Mouse (Mus musculus): ENCODE measurements around the gene Dgat2. TPM values are rescaled to one million over a fixed set of nuclear protein-coding genes. Genes with fewer than 3 reads are reported as not detected.

The Dgat2 gene
- polyA plus RNA-seq, 1 experiment from 2014 or later = 20.3 TPM

DNA sequence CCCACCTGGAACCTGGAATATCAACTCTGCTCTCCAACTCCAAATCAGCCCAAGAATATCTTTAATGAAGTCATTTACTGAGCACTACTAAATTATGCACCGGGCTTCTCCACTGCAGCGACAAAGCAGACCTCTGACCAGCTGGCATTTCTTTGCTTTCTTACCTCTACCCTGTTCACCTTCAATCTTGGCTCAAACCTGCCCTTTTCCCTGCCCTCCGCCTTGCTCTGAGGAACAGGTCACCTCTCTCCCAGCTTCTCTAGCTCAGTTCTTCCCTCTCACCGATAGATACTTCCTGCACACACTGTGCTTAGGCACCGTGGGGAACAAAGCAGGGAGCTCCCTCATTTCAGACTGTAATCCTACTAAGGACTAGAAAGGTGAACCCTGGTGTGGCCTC lies 59.9 kb downstream of the Dgat2 start:
- no peak for ATAC-seq (ENCODE audit: insufficient number of reproducible peaks, insufficient read depth, low FRiP score, low read depth)
- Histone ChIP-seq H3K4me3 (ENCODE audit: low read depth, low read length) (no peak overlapping the region), H3K9ac (replicated peaks; ENCODE audit: low read depth, low read length) (no peak overlapping the region), H3K27ac (ENCODE audit: low read length) (no peak overlapping the region), H3K27me3 (ENCODE audit: control insufficient read depth, insufficient read depth, low read length) (no peaks in the 10 kb centered on the region), H3K36me3 (ENCODE audit: control insufficient read depth, insufficient read depth, low read length) (no peaks in the 10 kb centered on the region), H3K9me3 (ENCODE audit: control insufficient read depth, low read depth, low read length) (peaks cover 10% of the 10 kb centered on the region; the same call in 1 of the 2 replicates), H3K4me2 (replicated peaks; ENCODE audit: low read depth, low read length) (no peak overlapping the region), H3K4me1 (ENCODE audit: control insufficient read depth, insufficient read depth, low read length) (peaks cover 9% of the 10 kb centered on the region)
- WGBS = 60% methylated on average over 5 of the region's 5 CpGs

DNA sequence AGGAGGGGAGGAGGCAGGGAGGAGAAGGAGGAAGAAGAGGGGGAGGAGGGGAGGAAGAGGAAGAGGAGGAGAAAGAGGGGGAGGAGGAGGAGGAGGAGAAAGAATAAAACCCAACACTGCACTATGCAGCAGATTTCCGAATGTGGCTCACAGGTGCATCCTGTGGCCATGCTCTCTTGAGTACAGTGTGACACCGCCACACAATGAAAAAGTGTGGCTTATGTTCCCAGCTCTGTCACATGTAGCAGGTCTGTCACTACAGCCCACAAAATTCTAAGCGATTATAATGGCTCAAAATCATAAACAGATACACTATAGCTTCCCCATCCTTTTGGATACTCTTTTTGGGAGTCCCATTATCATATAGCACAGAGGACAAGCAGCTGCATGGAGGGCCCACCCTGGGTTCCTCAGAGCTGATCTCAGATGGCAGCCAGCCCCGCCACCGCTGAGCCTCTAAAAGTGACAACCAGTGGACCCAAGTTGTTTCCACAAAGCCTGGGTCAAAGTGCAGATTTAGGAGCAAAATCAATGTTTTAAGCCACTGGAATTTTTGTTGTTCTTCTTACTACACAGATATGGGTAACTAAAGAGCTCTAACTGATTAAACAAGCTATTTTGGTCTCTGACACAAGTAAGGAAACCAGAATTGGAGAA lies 61.5 kb downstream of the Dgat2 start:
- Histone ChIP-seq H3K4me2 (replicated peaks; ENCODE audit: low read depth, low read length) (no peak overlapping the region), H3K4me3 (ENCODE audit: low read depth, low read length) (no peak overlapping the region), H3K9me3 (ENCODE audit: control insufficient read depth, low read depth, low read length) (peaks cover 10% of the 10 kb centered on the region; the same call in 1 of the 2 replicates), H3K27me3 (ENCODE audit: control insufficient read depth, insufficient read depth, low read length) (no peaks in the 10 kb centered on the region), H3K9ac (replicated peaks; ENCODE audit: low read depth, low read length) (no peak overlapping the region), H3K27ac (ENCODE audit: low read length) (no peak overlapping the region), H3K4me1 (ENCODE audit: control insufficient read depth, insufficient read depth, low read length) (no peaks in the 10 kb centered on the region), H3K36me3 (ENCODE audit: control insufficient read depth, insufficient read depth, low read length) (no peaks in the 10 kb centered on the region)
- 82% methylated on average over 5 of the region's 5 CpGs for WGBS
- ATAC-seq (ENCODE audit: insufficient number of reproducible peaks, insufficient read depth, low FRiP score, low read depth) = no peak

DNA sequence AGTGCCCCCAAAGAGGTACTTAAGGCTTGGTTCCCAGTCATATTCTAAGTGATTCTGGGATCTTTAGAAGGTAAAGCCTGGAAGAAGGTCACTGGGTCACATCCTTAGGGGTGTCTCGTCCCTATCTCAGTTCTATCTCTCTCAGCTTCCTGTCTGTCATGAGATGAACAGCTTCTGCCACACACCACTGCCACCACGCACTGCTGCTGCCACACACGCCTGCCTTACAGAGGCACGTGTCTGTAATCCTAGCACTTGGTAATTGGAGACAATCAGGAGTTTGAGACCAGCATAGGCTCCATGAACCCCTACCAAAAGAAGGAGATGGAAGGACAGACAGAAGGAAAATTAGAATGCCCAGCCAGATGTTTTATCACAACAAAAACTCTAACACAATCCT lies 62.4 kb downstream of the Dgat2 start:
- no peak overlapping the region for H3K27ac ChIP-seq (ENCODE audit: low read length)
- 63% methylated on average over 4 of the region's 4 CpGs for WGBS
- peaks cover 10% of the 10 kb centered on the region; the same call in 1 of the 2 replicates for H3K9me3 ChIP-seq (ENCODE audit: control insufficient read depth, low read depth, low read length)
- ATAC-seq (ENCODE audit: insufficient number of reproducible peaks, insufficient read depth, low FRiP score, low read depth) = no peak
- H3K4me1 ChIP-seq (ENCODE audit: control insufficient read depth, insufficient read depth, low read length) = no peaks in the 10 kb centered on the region
- no peak overlapping the region for H3K4me2 ChIP-seq (replicated peaks; ENCODE audit: low read depth, low read length)
- H3K4me3 ChIP-seq (ENCODE audit: low read depth, low read length) = no peak overlapping the region
- H3K9ac ChIP-seq (replicated peaks; ENCODE audit: low read depth, low read length) = no peak overlapping the region
- no peaks in the 10 kb centered on the region for H3K36me3 ChIP-seq (ENCODE audit: control insufficient read depth, insufficient read depth, low read length)
- H3K27me3 ChIP-seq (ENCODE audit: control insufficient read depth, insufficient read depth, low read length) = no peaks in the 10 kb centered on the region

DNA sequence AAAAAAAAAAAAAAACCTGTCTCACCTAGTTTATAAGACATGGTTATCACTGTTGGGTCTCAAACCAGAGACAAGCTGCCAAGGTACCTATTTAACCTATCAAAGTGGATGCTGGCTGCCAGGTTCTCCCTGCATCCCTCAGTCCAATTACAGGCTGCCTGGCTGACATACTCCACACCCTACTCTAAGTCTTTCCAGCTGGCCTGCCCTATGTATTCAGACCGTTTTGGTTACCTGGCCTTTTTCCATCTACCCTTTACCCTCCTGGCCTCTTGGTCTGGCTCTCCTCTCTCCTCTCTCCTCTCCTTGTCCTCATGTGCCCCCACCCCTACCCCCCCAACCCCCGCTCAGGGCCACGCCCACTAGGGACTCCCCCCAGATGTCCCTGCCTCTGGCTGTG lies 65.7 kb downstream of the Dgat2 start:
- H3K9me3 ChIP-seq (ENCODE audit: control insufficient read depth, low read depth, low read length) = no peaks in the 10 kb centered on the region
- WGBS = 65% methylated on average over 3 of the region's 3 CpGs
- no peak overlapping the region for H3K4me3 ChIP-seq (ENCODE audit: low read depth, low read length)

DNA sequence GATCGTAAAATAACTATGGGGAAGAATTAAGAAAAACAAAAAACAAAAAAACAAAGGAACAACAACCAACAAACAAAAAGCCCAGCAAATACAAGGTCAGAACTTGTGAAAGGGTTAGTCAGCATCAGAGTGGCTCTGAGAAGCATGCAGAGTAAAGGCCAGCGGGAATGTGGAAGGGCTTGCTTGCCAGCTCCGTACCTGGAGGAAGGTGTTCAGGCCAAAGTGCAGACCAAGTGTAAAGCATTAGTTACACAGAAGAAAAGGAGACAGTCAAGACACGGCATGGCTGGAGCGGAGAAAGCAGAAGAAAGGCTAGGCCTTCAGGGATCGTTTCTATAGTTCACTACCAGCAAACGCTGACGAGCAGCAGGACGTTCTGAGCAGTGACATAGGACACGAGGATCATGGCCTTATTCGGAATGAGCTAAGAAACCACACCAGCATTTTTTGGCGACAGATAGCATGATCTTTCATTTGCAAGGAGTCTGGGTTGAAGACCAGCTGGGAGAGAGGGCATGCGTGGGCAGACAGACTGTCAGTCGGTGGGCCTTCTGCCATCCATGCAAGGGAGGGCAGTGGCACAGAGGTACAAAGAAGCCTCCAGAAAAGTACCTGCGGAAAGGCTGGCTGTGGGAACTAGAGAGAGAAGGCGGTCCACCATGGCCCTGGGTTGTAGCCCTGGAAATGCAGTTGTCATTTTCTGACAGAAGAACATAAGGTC lies 68.4 kb downstream of the Dgat2 start:
- H3K4me2 ChIP-seq (replicated peaks; ENCODE audit: low read depth, low read length) = no peak overlapping the region
- 79% methylated on average over 16 of the region's 16 CpGs for WGBS

More for the DNA sequence above, 65.7 kb downstream of the Dgat2 start:
- no peak overlapping the region for H3K4me2 ChIP-seq (replicated peaks; ENCODE audit: low read depth, low read length)
- ATAC-seq (ENCODE audit: insufficient number of reproducible peaks, insufficient read depth, low FRiP score, low read depth) = no peak
- H3K27me3 ChIP-seq (ENCODE audit: control insufficient read depth, insufficient read depth, low read length) = no peaks in the 10 kb centered on the region
- H3K27ac ChIP-seq (ENCODE audit: low read length) = no peak overlapping the region
- no peak overlapping the region for H3K9ac ChIP-seq (replicated peaks; ENCODE audit: low read depth, low read length)
- no peaks in the 10 kb centered on the region for H3K4me1 ChIP-seq (ENCODE audit: control insufficient read depth, insufficient read depth, low read length)
- no peaks in the 10 kb centered on the region for H3K36me3 ChIP-seq (ENCODE audit: control insufficient read depth, insufficient read depth, low read length)

DNA sequence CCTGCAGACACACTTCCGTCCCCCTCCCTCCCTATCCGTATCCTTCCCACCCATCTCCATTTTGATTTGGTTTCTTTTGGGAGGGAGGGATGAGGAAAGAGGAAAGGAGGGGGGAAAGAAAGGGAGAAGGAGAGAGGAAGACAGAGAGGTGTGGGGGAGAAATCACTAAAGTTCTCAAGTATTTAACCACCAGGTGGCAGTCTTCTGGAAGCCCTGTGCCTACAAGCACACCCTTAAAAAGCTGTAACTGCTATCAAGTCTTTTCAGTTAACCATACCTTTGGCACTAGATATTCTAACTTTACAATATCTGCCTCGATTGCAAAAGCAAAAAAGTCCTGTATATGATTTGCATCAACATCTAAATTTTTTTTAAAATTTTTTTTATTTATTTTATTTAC lies 75.0 kb downstream of the Dgat2 start:
- WGBS = 41% methylated on average over 3 of the region's 3 CpGs
- ATAC-seq (ENCODE audit: insufficient number of reproducible peaks, insufficient read depth, low FRiP score, low read depth) = no peak
- no peak overlapping the region for H3K4me2 ChIP-seq (replicated peaks; ENCODE audit: low read depth, low read length)
- H3K9me3 ChIP-seq (ENCODE audit: control insufficient read depth, low read depth, low read length) = no peaks in the 10 kb centered on the region
- no peaks in the 10 kb centered on the region for H3K27me3 ChIP-seq (ENCODE audit: control insufficient read depth, insufficient read depth, low read length)
- no peak overlapping the region for H3K4me3 ChIP-seq (ENCODE audit: low read depth, low read length)
- H3K9ac ChIP-seq (replicated peaks; ENCODE audit: low read depth, low read length) = no peak overlapping the region
- peaks cover 9% of the 10 kb centered on the region; the same call in 1 of the 2 replicates for H3K4me1 ChIP-seq (ENCODE audit: control insufficient read depth, insufficient read depth, low read length)
- H3K27ac ChIP-seq (ENCODE audit: low read length) = no peak overlapping the region
- H3K36me3 ChIP-seq (ENCODE audit: control insufficient read depth, insufficient read depth, low read length) = no peaks in the 10 kb centered on the region; the same call in 1 of the 2 replicates

More for the DNA sequence above, 68.4 kb downstream of the Dgat2 start:
- no peaks in the 10 kb centered on the region for H3K27me3 ChIP-seq (ENCODE audit: control insufficient read depth, insufficient read depth, low read length)
- H3K4me1 ChIP-seq (ENCODE audit: control insufficient read depth, insufficient read depth, low read length) = no peaks in the 10 kb centered on the region
- H3K4me3 ChIP-seq (ENCODE audit: low read depth, low read length) = no peak overlapping the region
- no peak for ATAC-seq (ENCODE audit: insufficient number of reproducible peaks, insufficient read depth, low FRiP score, low read depth)
- no peak overlapping the region for H3K27ac ChIP-seq (ENCODE audit: low read length)
- H3K9me3 ChIP-seq (ENCODE audit: control insufficient read depth, low read depth, low read length) = no peaks in the 10 kb centered on the region
- H3K9ac ChIP-seq (replicated peaks; ENCODE audit: low read depth, low read length) = no peak overlapping the region
- H3K36me3 ChIP-seq (ENCODE audit: control insufficient read depth, insufficient read depth, low read length) = no peaks in the 10 kb centered on the region

DNA sequence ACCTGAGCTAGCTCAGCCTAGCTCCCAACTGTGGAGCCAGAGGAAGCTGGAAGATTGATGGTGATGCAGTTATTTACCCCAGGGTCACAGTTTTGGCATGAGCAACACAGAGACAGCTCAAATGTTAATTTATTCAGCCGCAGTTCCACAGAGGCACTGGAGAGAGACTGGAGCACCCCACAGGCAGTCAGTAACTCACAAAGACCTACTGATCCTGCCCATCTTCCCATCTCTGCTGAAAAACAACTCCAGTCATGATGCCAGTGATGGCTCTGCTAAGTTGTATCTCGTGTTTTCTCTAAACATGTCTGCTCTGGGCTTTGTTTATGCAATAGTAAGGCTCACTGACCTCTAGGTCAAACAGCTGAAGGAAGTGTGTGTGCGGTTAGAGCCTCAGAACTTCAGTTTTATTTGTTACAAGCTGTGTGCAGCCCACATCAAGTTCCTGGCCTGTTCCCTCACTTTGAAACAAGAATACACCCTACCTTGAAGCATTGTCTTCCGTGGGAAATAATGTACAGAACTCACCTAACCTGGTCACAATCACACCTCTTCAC lies 75.7 kb downstream of the Dgat2 start:
- ATAC-seq (ENCODE audit: insufficient number of reproducible peaks, insufficient read depth, low FRiP score, low read depth) = no peak
- no peak overlapping the region for H3K4me2 ChIP-seq (replicated peaks; ENCODE audit: low read depth, low read length)
- no peak overlapping the region for H3K27ac ChIP-seq (ENCODE audit: low read length)
- no peaks in the 10 kb centered on the region for H3K27me3 ChIP-seq (ENCODE audit: control insufficient read depth, insufficient read depth, low read length)
- no peak overlapping the region for H3K9ac ChIP-seq (replicated peaks; ENCODE audit: low read depth, low read length)
- H3K9me3 ChIP-seq (ENCODE audit: control insufficient read depth, low read depth, low read length) = no peaks in the 10 kb centered on the region
- H3K4me3 ChIP-seq (ENCODE audit: low read depth, low read length) = no peak overlapping the region
- H3K4me1 ChIP-seq (ENCODE audit: control insufficient read depth, insufficient read depth, low read length) = peaks cover 16% of the 10 kb centered on the region
- 32% methylated on average over 4 of the region's 4 CpGs for WGBS
- no peaks in the 10 kb centered on the region; the same call in 1 of the 2 replicates for H3K36me3 ChIP-seq (ENCODE audit: control insufficient read depth, insufficient read depth, low read length)

Data from stomach, embryonic 14.5 days (tissue).